Mouse (Mus musculus) heart, adult 2 months (tissue): ENCODE results near the gene Olfr177.

ENCODE experiments used
- CTCF ChIP-seq: fragments of 200-600 bp; IDR thresholded peaks from 2 replicates; pipeline ENCODE4 v1.8.1; 2022; ENCODE audit warnings: antibody characterized with exemption, mild to moderate bottlenecking, moderate library complexity
- EP300 ChIP-seq: fragments of 200-500 bp; IDR thresholded peaks from 2 replicates; pipeline ENCODE4 v1.6.1; 2011; ENCODE audit warnings: low read depth, low read length, control low read depth; ENCODE audit not compliant: insufficient read depth
- POLR2A ChIP-seq: fragments of 200-500 bp; IDR thresholded peaks from 2 replicates; pipeline ENCODE4 v1.6.1; 2011; ENCODE audit warnings: mild to moderate bottlenecking, low read depth, low read length, control low read depth; ENCODE audit not compliant: insufficient read depth

GRCm38 (mm10) chr16:58891963-58892362 is 17.4 kb upstream of the Olfr177 start, which contains the start of gene Olfr178:
- TF ChIP-seq CTCF = no peak
- TF ChIP-seq POLR2A = no peak
- TF ChIP-seq EP300 = no peak
